Mouse (Mus musculus): Measurements from ENCODE around the gene Il11ra1. TPM values are rescaled to one million over a fixed set of nuclear protein-coding genes. Genes with fewer than 3 reads are reported as not detected.
"Not testable (repeated sequence)": the region's sequence is repeated elsewhere in the genome, so short reads cannot be mapped to it uniquely, and the experiment has no call there.

Gene Il11ra1
- polyA plus RNA-seq, 1 experiment from 2014 or later, result 188 TPM

GRCm38 (mm10) chr4:41782711-41783110 lies 82.9 kb downstream of the Il11ra1 start:
- 8% methylated on average over 4 of the region's 4 CpGs for WGBS
- peaks cover 13% of the 10 kb centered on the region for H3K4me1 ChIP-seq
- H3K36me3 ChIP-seq (replicated peaks); H3K4me3 ChIP-seq; H3K27ac ChIP-seq (replicated peaks); H3K9me3 ChIP-seq; H3K27me3 ChIP-seq (replicated peaks; ENCODE audit: low read depth, poor library complexity, severe bottlenecking); DNase-seq (ENCODE audit: low spot score): not testable (repeated sequence)

GRCm38 (mm10) chr4:41783197-41783596 lies 83.4 kb downstream of the Il11ra1 start:
- H3K4me3 ChIP-seq; DNase-seq (ENCODE audit: low spot score); H3K36me3 ChIP-seq (replicated peaks); H3K27ac ChIP-seq (replicated peaks); H3K27me3 ChIP-seq (replicated peaks; ENCODE audit: low read depth, poor library complexity, severe bottlenecking); H3K9me3 ChIP-seq: not testable (repeated sequence)
- H3K4me1 ChIP-seq, result peaks cover 13% of the 10 kb centered on the region
- 32% methylated on average over 3 of the region's 3 CpGs for WGBS

Other genes starting within 250 kb of the Il11ra1 start
- 13.7 and 15.1 TPM in 2 replicates for gene Kif24, start 235.1 kb upstream of the Il11ra1 start, polyA plus RNA-seq (2016; fragmentation: Nextera tagmentation; extraction: Ambion mirVana)
- 55.4 and 61.4 TPM in 2 replicates for gene Nudt2, start 234.8 kb upstream of the Il11ra1 start, polyA plus RNA-seq (2016; fragmentation: Nextera tagmentation; extraction: Ambion mirVana)
- 5.7 and 8.9 TPM in 2 replicates for gene AI464131, start 196.9 kb upstream of the Il11ra1 start, polyA plus RNA-seq (2016; fragmentation: Nextera tagmentation; extraction: Ambion mirVana)
- 5.3 and 6.1 TPM in 2 replicates for gene 1110017D15Rik, start 182.7 kb upstream of the Il11ra1 start, polyA plus RNA-seq (2016; fragmentation: Nextera tagmentation; extraction: Ambion mirVana)
- 2.0 and 2.6 TPM in 2 replicates for gene Fam219a, start 130.5 kb upstream of the Il11ra1 start, polyA plus RNA-seq (2016; fragmentation: Nextera tagmentation; extraction: Ambion mirVana)
- 1.3 and 1.8 TPM in 2 replicates for gene Dnaic1, start 130.2 kb upstream of the Il11ra1 start, polyA plus RNA-seq (2016; fragmentation: Nextera tagmentation; extraction: Ambion mirVana)
- 19.3 and 19.8 TPM in 2 replicates for gene Enho, start 59.7 kb upstream of the Il11ra1 start, polyA plus RNA-seq (2016; fragmentation: Nextera tagmentation; extraction: Ambion mirVana)
- gene Cntfr, start 2.9 kb upstream of the Il11ra1 start, polyA plus RNA-seq (2016; fragmentation: Nextera tagmentation; extraction: Ambion mirVana), result 8.6 and 11.1 TPM in 2 replicates
- gene Rpp25l, start 13.5 kb downstream of the Il11ra1 start, polyA plus RNA-seq (2016; fragmentation: Nextera tagmentation; extraction: Ambion mirVana), result 91.2 and 91.9 TPM in 2 replicates
- 133 and 140 TPM in 2 replicates for gene Dctn3, start 23.2 kb downstream of the Il11ra1 start, polyA plus RNA-seq (2016; fragmentation: Nextera tagmentation; extraction: Ambion mirVana)
- gene Arid3c, start 31.2 kb downstream of the Il11ra1 start, polyA plus RNA-seq (2016; fragmentation: Nextera tagmentation; extraction: Ambion mirVana), result 0.50 and 0.86 TPM in 2 replicates
- gene Galt, start 55.2 kb downstream of the Il11ra1 start, polyA plus RNA-seq (2016; fragmentation: Nextera tagmentation; extraction: Ambion mirVana), result 31.2 and 34.3 TPM in 2 replicates
- gene Sigmar1, start 56.2 kb downstream of the Il11ra1 start, polyA plus RNA-seq (2016; fragmentation: Nextera tagmentation; extraction: Ambion mirVana), result 87.6 and 91.5 TPM in 2 replicates
- 41.4 and 43.2 TPM in 2 replicates for gene Ccl27a, start 74.3 kb downstream of the Il11ra1 start, polyA plus RNA-seq (2016; fragmentation: Nextera tagmentation; extraction: Ambion mirVana)
- not detected in 2 replicates for gene Gm21541, start 203.6 kb downstream of the Il11ra1 start, polyA plus RNA-seq (2016; fragmentation: Nextera tagmentation; extraction: Ambion mirVana)
- gene Gm20878, start 241.6 kb downstream of the Il11ra1 start, polyA plus RNA-seq (2016; fragmentation: Nextera tagmentation; extraction: Ambion mirVana), result 1.5 and 2.8 TPM in 2 replicates